Mouse (Mus musculus) kidney, embryonic 16.5 days (tissue): Measurements from ENCODE around the gene Pdzph1. TPM values are rescaled to one million over a fixed set of nuclear protein-coding genes. Genes with fewer than 3 reads are reported as not detected.

ENCODE experiments used
- ATAC-seq: fragments of 200-750 bp; cut with Nextera tagmentation; 2 replicates; pipeline ENCODE4 v1.8.0; 2017; ENCODE audit warnings: moderate TSS enrichment; ENCODE audit not compliant: low FRiP score, low TSS enrichment
- H3K27ac ChIP-seq: fragments of 300-500 bp; sonication (generic); 2 replicates; pipeline ENCODE4 v1.5.1; 2014; ENCODE audit warnings: low read length
- H3K27me3 ChIP-seq: fragments of 300-500 bp; sonication (generic); 2 replicates; pipeline ENCODE4 v1.6.1; 2014; ENCODE audit warnings: low read length, control low read depth, mixed read lengths; ENCODE audit not compliant: insufficient read depth
- H3K36me3 ChIP-seq: fragments of 300-500 bp; sonication (generic); 2 replicates; pipeline ENCODE4 v1.6.1; 2014; ENCODE audit warnings: low read length, control low read depth, mixed read lengths; ENCODE audit not compliant: insufficient read depth
- H3K4me1 ChIP-seq: fragments of 300-500 bp; sonication (generic); 2 replicates; pipeline ENCODE4 v1.6.1; 2014; ENCODE audit warnings: low read length, control low read depth, mixed read lengths; ENCODE audit not compliant: insufficient read depth
- H3K4me2 ChIP-seq: fragments of 300-500 bp; sonication (generic); replicated peaks from 2 replicates; pipeline ENCODE4 v1.6.1; 2014; ENCODE audit warnings: low read depth, low read length
- H3K4me3 ChIP-seq: fragments of 300-500 bp; sonication (generic); 2 replicates; pipeline ENCODE4 v1.5.1; 2014; ENCODE audit warnings: mild to moderate bottlenecking, low read length
- H3K9ac ChIP-seq: fragments of 300-500 bp; sonication (generic); replicated peaks from 2 replicates; pipeline ENCODE4 v1.6.1; 2014; ENCODE audit warnings: low read length
- H3K9me3 ChIP-seq: fragments of 300-500 bp; sonication (generic); 2 replicates; pipeline ENCODE4 v1.6.1; 2016; ENCODE audit warnings: low read length, control low read depth
- WGBS: fragments of 180-500 bp; shearing (Covaris S2); extraction: QIAGEN DNeasy Blood & Tissue Kit; methylation state at CpG from one replicate; pipeline ENCODE4 v1.1.7; 2014; 5-methylcytosine and 5-hydroxymethylcytosine counted together
- polyA plus RNA-seq: library from polyadenylated mRNA; unstranded; fragments of >200 nt; fragmentation: Nextera tagmentation; extraction: Ambion mirVana; gene quantifications from 2 replicates; pipeline ENCODE4 v1.2.1, GENCODE M21; 2015

Pdzph1 gene
- polyA plus RNA-seq, 1 experiment from 2014 or later = not detected

GRCm38 (mm10) chr17:58973237-58973636 is 17.9 kb downstream of the Pdzph1 start:
- no peak overlapping the region for H3K9ac ChIP-seq
- no peaks in the 10 kb centered on the region for H3K27me3 ChIP-seq
- H3K9me3 ChIP-seq = no peaks in the 10 kb centered on the region
- no peak overlapping the region for H3K4me3 ChIP-seq
- 80% methylated on average over 5 of the region's 5 CpGs for WGBS
- H3K4me2 ChIP-seq = no peak overlapping the region
- H3K27ac ChIP-seq = no peak overlapping the region
- no peaks in the 10 kb centered on the region for H3K36me3 ChIP-seq
- no peaks in the 10 kb centered on the region for H3K4me1 ChIP-seq
- no peak for ATAC-seq

GRCm38 (mm10) chr17:58959905-58960304 is 31.3 kb downstream of the Pdzph1 start:
- ATAC-seq = peak; percentile 49; the same call in 1 of the 2 replicates
- WGBS = 35% methylated on average over 3 of the region's 3 CpGs
- H3K36me3 ChIP-seq = no peaks in the 10 kb centered on the region

GRCm38 (mm10) chr17:58957055-58957454 is 34.1 kb downstream of the Pdzph1 start:
- 64% methylated on average over 1 of the region's 1 CpGs for WGBS
- no peaks in the 10 kb centered on the region for H3K36me3 ChIP-seq
- H3K9me3 ChIP-seq = no peaks in the 10 kb centered on the region
- no peaks in the 10 kb centered on the region for H3K27me3 ChIP-seq
- H3K4me1 ChIP-seq = no peaks in the 10 kb centered on the region
- H3K27ac ChIP-seq = no peak overlapping the region
- H3K4me3 ChIP-seq = no peak overlapping the region
- H3K9ac ChIP-seq = no peak overlapping the region
- ATAC-seq = no peak
- H3K4me2 ChIP-seq = no peak overlapping the region

More at GRCm38 (mm10) chr17:58959905-58960304, 31.3 kb downstream of the Pdzph1 start:
- no peak overlapping the region for H3K9ac ChIP-seq
- H3K27ac ChIP-seq = no peak overlapping the region
- H3K4me3 ChIP-seq = no peak overlapping the region
- no peaks in the 10 kb centered on the region for H3K4me1 ChIP-seq
- no peaks in the 10 kb centered on the region for H3K27me3 ChIP-seq
- H3K4me2 ChIP-seq = no peak overlapping the region
- no peaks in the 10 kb centered on the region for H3K9me3 ChIP-seq

GRCm38 (mm10) chr17:58943015-58943822 is 48.0 kb downstream of the Pdzph1 start:
- Histone ChIP-seq H3K27ac (no peak overlapping the region), H3K4me2 (no peak overlapping the region), H3K9me3 (no peaks in the 10 kb centered on the region), H3K4me3 (no peak overlapping the region), H3K27me3 (no peaks in the 10 kb centered on the region), H3K36me3 (no peaks in the 10 kb centered on the region), H3K4me1 (no peaks in the 10 kb centered on the region), H3K9ac (no peak overlapping the region)
- WGBS = 82% methylated on average over 10 of the region's 10 CpGs
- no peak for ATAC-seq

GRCm38 (mm10) chr17:58938598-58938997 is 52.6 kb downstream of the Pdzph1 start:
- no peaks in the 10 kb centered on the region for H3K27me3 ChIP-seq
- H3K4me2 ChIP-seq = no peak overlapping the region
- no peak overlapping the region for H3K4me3 ChIP-seq
- H3K36me3 ChIP-seq = no peaks in the 10 kb centered on the region
- no peaks in the 10 kb centered on the region for H3K9me3 ChIP-seq
- H3K9ac ChIP-seq = no peak overlapping the region
- WGBS = 81% methylated on average over 1 of the region's 1 CpGs
- ATAC-seq = no peak
- no peaks in the 10 kb centered on the region for H3K4me1 ChIP-seq
- no peak overlapping the region for H3K27ac ChIP-seq

- WGBS = 67% methylated on average over 4 of the region's 4 CpGs
- no peaks in the 10 kb centered on the region for H3K36me3 ChIP-seq
- H3K27ac ChIP-seq = no peak overlapping the region
- H3K4me1 ChIP-seq = no peaks in the 10 kb centered on the region
- no peak overlapping the region for H3K9ac ChIP-seq
- H3K4me2 ChIP-seq = no peak overlapping the region
- no peaks in the 10 kb centered on the region for H3K27me3 ChIP-seq
- no peak overlapping the region for H3K4me3 ChIP-seq
- ATAC-seq = no peak
- no peaks in the 10 kb centered on the region for H3K9me3 ChIP-seq
Measured at GRCm38 (mm10) chr17:58937533-58937932, 53.6 kb downstream of the Pdzph1 start.

- 60% methylated on average over 1 of the region's 1 CpGs for WGBS
- Histone ChIP-seq H3K4me1 (no peaks in the 10 kb centered on the region), H3K9me3 (no peaks in the 10 kb centered on the region), H3K4me2 (no peak overlapping the region), H3K27ac (no peak overlapping the region), H3K4me3 (no peak overlapping the region), H3K36me3 (no peaks in the 10 kb centered on the region), H3K27me3 (no peaks in the 10 kb centered on the region), H3K9ac (no peak overlapping the region)
- no peak for ATAC-seq
Measured at GRCm38 (mm10) chr17:58932983-58933280, 58.2 kb downstream of the Pdzph1 start.

- no peaks in the 10 kb centered on the region for H3K36me3 ChIP-seq
- no peak overlapping the region for H3K27ac ChIP-seq
- ATAC-seq = no peak; the same call in 1 of the 2 replicates
- H3K4me3 ChIP-seq = no peak overlapping the region
- H3K4me2 ChIP-seq = no peak overlapping the region
- no peaks in the 10 kb centered on the region for H3K27me3 ChIP-seq
- 38% methylated on average over 2 of the region's 2 CpGs for WGBS
- H3K9ac ChIP-seq = no peak overlapping the region
- H3K4me1 ChIP-seq = no peaks in the 10 kb centered on the region
- no peaks in the 10 kb centered on the region for H3K9me3 ChIP-seq
Measured at GRCm38 (mm10) chr17:58932279-58932982, 58.7 kb downstream of the Pdzph1 start.

- Histone ChIP-seq H3K9ac (no peak overlapping the region), H3K4me1 (0 out of 2 replicates have a peak, but pooled peaks cover 4% of the 10 kb centered on the region), H3K9me3 (no peaks in the 10 kb centered on the region), H3K36me3 (no peaks in the 10 kb centered on the region), H3K27me3 (no peaks in the 10 kb centered on the region; the same call in 1 of the 2 replicates), H3K4me2 (no peak overlapping the region), H3K4me3 (no peak overlapping the region), H3K27ac (no peak overlapping the region)
- 70% methylated on average over 10 of the region's 10 CpGs for WGBS
- ATAC-seq = no peak
Measured at GRCm38 (mm10) chr17:58924754-58925546, 66.2 kb downstream of the Pdzph1 start.
